Mouse (Mus musculus) lung, postnatal 10 days (tissue): ENCODE measurements around the gene Slc38a4.
A peak's percentile ranks its signal among the peaks of the same experiment; 100 is the strongest.

Source experiments
- DNase-seq: peaks from one replicate; pipeline ENCODE4 v3.0.0; 2021

The Slc38a4 gene

GRCm38 (mm10) chr15:97015036-97015596, 40.6 kb downstream of the Slc38a4 start:
- DNase-seq, result no peak

GRCm38 (mm10) chr15:97011599-97012372, 44.0 kb downstream of the Slc38a4 start:
- DNase-seq, result no peak

- DNase-seq, result no peak
These were observed 46.5 kb downstream of the Slc38a4 start for GRCm38 (mm10) chr15:97009271-97009670.

- no peak for DNase-seq
These were observed 50.0 kb downstream of the Slc38a4 start for GRCm38 (mm10) chr15:97005631-97006234.

- DNase-seq, result no peak
These were observed 51.3 kb downstream of the Slc38a4 start for GRCm38 (mm10) chr15:97004525-97004867.

- DNase-seq, result peak; percentile 61
These were observed 51.8 kb downstream of the Slc38a4 start for GRCm38 (mm10) chr15:97003851-97004524.

- no peak for DNase-seq
These were observed 52.6 kb downstream of the Slc38a4 start for GRCm38 (mm10) chr15:97003186-97003585.

- no peak for DNase-seq
These were observed 53.0 kb downstream of the Slc38a4 start for GRCm38 (mm10) chr15:97002752-97003151.

GRCm38 (mm10) chr15:97001886-97002285, 53.9 kb downstream of the Slc38a4 start:
- peak; percentile 23 for DNase-seq

GRCm38 (mm10) chr15:97001416-97001815, 54.3 kb downstream of the Slc38a4 start:
- peak; percentile 35 for DNase-seq

- DNase-seq, result peak; percentile 40
These were observed 55.2 kb downstream of the Slc38a4 start for GRCm38 (mm10) chr15:97000319-97001251.

GRCm38 (mm10) chr15:96999401-96999800, 56.4 kb downstream of the Slc38a4 start:
- no peak for DNase-seq

GRCm38 (mm10) chr15:96985618-96986017, 70.1 kb downstream of the Slc38a4 start:
- no peak for DNase-seq

- peak; percentile 51 for DNase-seq
These were observed 72.0 kb downstream of the Slc38a4 start for GRCm38 (mm10) chr15:96983581-96984330.

- peak; percentile 70 for DNase-seq
These were observed 80.6 kb downstream of the Slc38a4 start for GRCm38 (mm10) chr15:96975125-96975524.

- no peak for DNase-seq
These were observed 81.6 kb downstream of the Slc38a4 start for GRCm38 (mm10) chr15:96974131-96974530.

GRCm38 (mm10) chr15:96973370-96973769, 82.4 kb downstream of the Slc38a4 start:
- DNase-seq, result peak; percentile 53

GRCm38 (mm10) chr15:96972706-96973274, 83.0 kb downstream of the Slc38a4 start:
- no peak for DNase-seq

- DNase-seq, result peak; percentile 9
These were observed 83.8 kb downstream of the Slc38a4 start for GRCm38 (mm10) chr15:96971906-96972305.

GRCm38 (mm10) chr15:96969792-96970191, 86.0 kb downstream of the Slc38a4 start:
- no peak for DNase-seq

GRCm38 (mm10) chr15:96968741-96969140, 87.0 kb downstream of the Slc38a4 start:
- no peak for DNase-seq
